Mouse (Mus musculus) heart, embryonic 15.5 days (tissue): ENCODE measurements around the gene Fzd4. TPM values are rescaled to one million over a fixed set of nuclear protein-coding genes. Genes with fewer than 3 reads are reported as not detected.
A peak's percentile ranks its signal among the peaks of the same experiment; 100 is the strongest.

Experiments
- ATAC-seq: fragments of 200-750 bp; cut with Nextera tagmentation; replicated peaks from 2 replicates; pipeline ENCODE4 v1.8.0; 2017; ENCODE audit warnings: low read depth, moderate TSS enrichment; ENCODE audit not compliant: insufficient number of reproducible peaks, insufficient read depth, low FRiP score
- H3K27ac ChIP-seq: fragments of 300-500 bp; sonication (generic); 2 replicates; pipeline ENCODE4 v1.5.1; 2015; ENCODE audit warnings: mild to moderate bottlenecking, inconsistent platforms
- H3K27me3 ChIP-seq: fragments of 300-500 bp; sonication (generic); 2 replicates; pipeline ENCODE4 v1.6.1; 2015; ENCODE audit warnings: inconsistent platforms
- H3K36me3 ChIP-seq: fragments of 300-500 bp; sonication (generic); 2 replicates; pipeline ENCODE4 v1.6.1; 2015; ENCODE audit warnings: mild to moderate bottlenecking, inconsistent platforms
- H3K4me1 ChIP-seq: fragments of 300-500 bp; sonication (generic); replicated peaks from 2 replicates; pipeline ENCODE4 v1.6.1; 2015; ENCODE audit warnings: inconsistent platforms
- H3K4me2 ChIP-seq: fragments of 300-500 bp; sonication (generic); 2 replicates; pipeline ENCODE4 v1.6.1; 2015; ENCODE audit warnings: inconsistent platforms, mild to moderate bottlenecking, moderate library complexity
- H3K4me3 ChIP-seq: fragments of 300-500 bp; sonication (generic); 2 replicates; pipeline ENCODE4 v1.5.1; 2015; ENCODE audit warnings: mild to moderate bottlenecking, inconsistent platforms
- H3K9ac ChIP-seq: fragments of 300-500 bp; sonication (generic); 2 replicates; pipeline ENCODE4 v1.6.1; 2015; ENCODE audit warnings: mild to moderate bottlenecking, inconsistent platforms
- H3K9me3 ChIP-seq: fragments of 300-500 bp; sonication (generic); replicated peaks from 2 replicates; pipeline ENCODE4 v1.6.1; 2016; ENCODE audit warnings: inconsistent platforms
- WGBS: fragments of 180-500 bp; shearing (Covaris S2); methylation state at CpG from one replicate; pipeline ENCODE4 v1.1.7; 2015; ENCODE audit warnings: mixed read lengths; 5-methylcytosine and 5-hydroxymethylcytosine counted together
- polyA plus RNA-seq: library from polyadenylated mRNA; unstranded; fragments of >200 nt; fragmentation: Nextera tagmentation; extraction: Ambion mirVana; gene quantifications from 2 replicates; pipeline ENCODE4 v1.2.1, GENCODE M21; 2015

The Fzd4 gene
- polyA plus RNA-seq, 1 experiment from 2014 or later: 9.3 TPM

- Histone ChIP-seq H3K9ac (no peak overlapping the region), H3K4me2 (no peak overlapping the region), H3K27me3 (no peaks in the 10 kb centered on the region), H3K27ac (no peak overlapping the region), H3K36me3 (no peaks in the 10 kb centered on the region), H3K4me3 (no peak overlapping the region), H3K9me3 (no peaks in the 10 kb centered on the region), H3K4me1 (peaks cover 14% of the 10 kb centered on the region)
- no peak for ATAC-seq
- WGBS: 65% methylated on average over 11 of the region's 11 CpGs
These were observed 2.9 kb upstream of the Fzd4 start for GRCm38 (mm10) chr7:89401136-89401858.

GRCm38 (mm10) chr7:89401936-89402335, 2.2 kb upstream of the Fzd4 start:
- no peak for ATAC-seq
- H3K9ac ChIP-seq: no peak overlapping the region
- peaks cover 14% of the 10 kb centered on the region for H3K4me1 ChIP-seq
- H3K9me3 ChIP-seq: no peaks in the 10 kb centered on the region
- no peaks in the 10 kb centered on the region for H3K36me3 ChIP-seq
- no peaks in the 10 kb centered on the region for H3K27me3 ChIP-seq
- 81% methylated on average over 3 of the region's 3 CpGs for WGBS
- no peak overlapping the region for H3K4me3 ChIP-seq
- H3K27ac ChIP-seq: no peak overlapping the region
- no peak overlapping the region for H3K4me2 ChIP-seq

DNA sequence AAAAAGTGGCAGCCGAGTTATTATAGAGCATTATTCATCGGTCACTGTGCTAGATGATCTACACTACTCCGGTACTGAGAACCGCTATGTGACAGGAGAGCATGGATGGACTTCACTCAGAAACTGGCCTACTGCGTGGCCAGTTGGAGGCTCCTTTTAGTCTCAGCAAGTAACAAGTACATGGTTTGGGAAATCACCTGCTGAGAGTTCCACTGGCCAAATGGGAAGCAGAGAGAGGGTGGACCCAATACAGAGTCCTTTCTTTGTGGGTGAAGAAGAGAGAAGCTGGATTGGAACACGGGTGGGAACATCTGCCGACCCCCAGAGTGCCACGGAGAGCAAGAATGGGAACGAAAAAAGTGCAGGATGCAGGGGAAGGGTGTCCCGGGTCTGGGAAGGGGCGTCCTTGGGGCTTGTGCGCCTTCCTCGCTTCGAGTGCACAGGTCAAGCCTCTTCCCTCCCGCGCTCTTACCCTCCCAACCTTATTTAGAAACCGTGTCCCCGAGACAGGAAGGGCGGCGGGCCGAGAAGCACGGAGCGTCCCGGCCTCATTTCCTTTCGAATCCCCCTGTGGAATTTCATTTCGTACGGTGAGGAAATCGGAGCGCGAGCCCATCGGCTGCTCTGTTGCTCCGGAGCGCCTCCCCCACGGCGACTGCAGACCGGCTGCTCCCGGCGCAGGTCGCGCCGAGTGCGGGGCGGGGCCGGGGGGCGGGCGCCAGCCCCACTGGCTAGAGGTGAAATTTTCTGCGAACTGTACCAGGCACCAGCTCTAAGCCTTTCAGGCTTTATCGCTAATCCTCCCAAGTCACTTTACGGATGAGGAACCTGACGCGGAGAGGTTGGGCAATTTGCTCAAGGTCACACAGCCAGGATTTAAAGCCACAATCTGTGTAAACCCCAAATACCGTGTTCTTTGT, 842 bp upstream of the Fzd4 start:
- Histone ChIP-seq H3K9me3 (no peaks in the 10 kb centered on the region), H3K4me2 (peak overlapping the region; percentile 89), H3K9ac (peak overlapping the region; percentile 61), H3K4me3 (peak overlapping the region; percentile 90), H3K27me3 (no peaks in the 10 kb centered on the region), H3K4me1 (peaks cover 14% of the 10 kb centered on the region), H3K27ac (peak overlapping the region; percentile 91), H3K36me3 (peaks cover 8% of the 10 kb centered on the region; the same call in 1 of the 2 replicates)
- 4% methylated on average over 52 of the region's 52 CpGs for WGBS
- ATAC-seq: peak; percentile 81

- H3K4me3 ChIP-seq: peak overlapping the region; percentile 90
- H3K9ac ChIP-seq: peak overlapping the region; percentile 92
- peaks cover 19% of the 10 kb centered on the region for H3K4me1 ChIP-seq
- under 1% methylated on average over 35 of the region's 35 CpGs for WGBS
- no peak; the same call in 1 of the 2 replicates for ATAC-seq
- no peaks in the 10 kb centered on the region for H3K27me3 ChIP-seq
- peaks cover 8% of the 10 kb centered on the region; the same call in 1 of the 2 replicates for H3K36me3 ChIP-seq
- peak overlapping the region; percentile 89 for H3K4me2 ChIP-seq
- H3K27ac ChIP-seq: peak overlapping the region; percentile 91
- H3K9me3 ChIP-seq: no peaks in the 10 kb centered on the region
These were observed 732 bp downstream of the Fzd4 start for GRCm38 (mm10) chr7:89404734-89405440.

DNA sequence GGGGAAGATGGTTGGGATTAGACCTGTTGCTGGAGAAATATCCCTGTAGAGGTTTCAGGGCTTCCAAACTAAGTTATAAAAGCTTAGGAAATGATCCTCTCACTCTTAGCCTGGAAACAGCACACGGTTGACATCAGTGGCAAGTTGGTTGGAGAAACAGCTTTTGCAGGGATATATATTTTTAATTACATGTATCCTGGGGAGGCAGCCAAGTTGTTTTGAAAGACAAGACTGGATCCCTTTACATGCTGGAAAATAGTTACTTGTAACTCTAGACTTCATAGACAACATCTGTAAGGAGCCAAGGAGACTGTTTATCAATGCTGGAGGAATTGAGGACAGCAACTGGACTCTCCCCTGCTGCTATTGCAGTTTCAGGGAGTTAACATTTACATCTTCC, 1.9 kb downstream of the Fzd4 start:
- no peaks in the 10 kb centered on the region for H3K9me3 ChIP-seq
- peak overlapping the region; percentile 43; the same call in 1 of the 2 replicates for H3K9ac ChIP-seq
- peaks cover 8% of the 10 kb centered on the region; the same call in 1 of the 2 replicates for H3K36me3 ChIP-seq
- no peak for ATAC-seq
- WGBS: 25% methylated on average over 1 of the region's 1 CpGs
- H3K4me3 ChIP-seq: peak overlapping the region; percentile 43
- peak overlapping the region; percentile 53 for H3K27ac ChIP-seq
- H3K4me2 ChIP-seq: peak overlapping the region; percentile 55
- H3K27me3 ChIP-seq: no peaks in the 10 kb centered on the region
- peaks cover 28% of the 10 kb centered on the region for H3K4me1 ChIP-seq

GRCm38 (mm10) chr7:89407006-89407940, 3.1 kb downstream of the Fzd4 start:
- H3K4me1 ChIP-seq: peaks cover 41% of the 10 kb centered on the region
- 77% methylated on average over 24 of the region's 24 CpGs for WGBS
- H3K4me3 ChIP-seq: peak overlapping the region; percentile 8; the same call in 1 of the 2 replicates
- no peak for ATAC-seq
- H3K27ac ChIP-seq: peak overlapping the region; percentile 53
- H3K9ac ChIP-seq: no peak overlapping the region
- peaks cover 15% of the 10 kb centered on the region for H3K36me3 ChIP-seq
- no peaks in the 10 kb centered on the region for H3K27me3 ChIP-seq
- H3K9me3 ChIP-seq: no peaks in the 10 kb centered on the region
- H3K4me2 ChIP-seq: peak overlapping the region; percentile 55

DNA sequence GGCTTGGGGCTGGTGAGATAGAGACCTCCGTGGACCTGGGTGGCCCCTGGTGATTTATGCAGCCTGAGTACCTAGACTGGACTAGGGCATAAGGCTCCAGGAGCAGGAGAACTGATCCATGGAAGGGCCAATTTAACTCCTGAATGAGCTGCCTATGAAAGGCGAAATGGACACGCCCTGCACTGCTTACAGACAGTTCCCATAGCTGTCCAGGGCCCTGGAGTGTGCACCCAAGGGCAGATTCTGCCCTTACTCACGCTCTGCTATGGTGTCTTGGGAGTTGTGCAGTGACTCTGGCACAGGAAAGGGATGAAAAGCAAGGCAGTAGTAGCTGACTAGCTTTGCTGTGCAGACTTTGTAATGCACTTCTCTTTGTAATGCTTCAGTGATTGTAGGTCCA, 6.1 kb downstream of the Fzd4 start:
- Histone ChIP-seq H3K9ac (no peak overlapping the region), H3K4me3 (no peak overlapping the region), H3K9me3 (no peaks in the 10 kb centered on the region), H3K36me3 (peaks cover 21% of the 10 kb centered on the region), H3K4me1 (peaks cover 34% of the 10 kb centered on the region), H3K27me3 (no peaks in the 10 kb centered on the region), H3K4me2 (peak overlapping the region; percentile 27; the same call in 1 of the 2 replicates), H3K27ac (no peak overlapping the region)
- ATAC-seq: no peak
- 70% methylated on average over 4 of the region's 4 CpGs for WGBS

DNA sequence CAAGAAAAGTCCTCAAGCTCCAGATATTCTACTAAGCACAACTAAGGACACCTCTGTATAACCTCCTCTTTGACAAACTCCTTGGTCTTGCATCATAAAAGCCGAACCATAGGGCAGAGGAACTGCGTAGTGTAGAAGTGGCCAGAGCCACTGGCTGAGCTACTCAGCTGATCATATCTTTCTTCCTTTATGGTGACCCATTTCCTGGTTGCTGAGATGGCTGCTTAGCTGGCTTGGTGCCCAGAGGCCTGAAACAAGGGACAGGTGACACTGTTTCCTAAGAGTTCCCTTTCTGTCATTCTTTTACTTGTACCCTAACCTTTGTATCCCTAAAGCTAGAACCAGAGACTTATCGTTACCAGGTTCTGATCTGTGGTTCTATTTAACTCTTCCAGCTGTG, 7.2 kb downstream of the Fzd4 start:
- no peak overlapping the region for H3K9ac ChIP-seq
- H3K4me3 ChIP-seq: no peak overlapping the region
- peaks cover 31% of the 10 kb centered on the region for H3K4me1 ChIP-seq
- H3K27me3 ChIP-seq: no peaks in the 10 kb centered on the region
- no peak overlapping the region for H3K27ac ChIP-seq
- peaks cover 21% of the 10 kb centered on the region for H3K36me3 ChIP-seq
- no peak overlapping the region for H3K4me2 ChIP-seq
- ATAC-seq: no peak; the same call in 1 of the 2 replicates
- no peaks in the 10 kb centered on the region for H3K9me3 ChIP-seq
- WGBS: 72% methylated on average over 3 of the region's 3 CpGs

GRCm38 (mm10) chr7:89412094-89412493, 7.9 kb downstream of the Fzd4 start:
- peaks cover 31% of the 10 kb centered on the region for H3K4me1 ChIP-seq
- no peak overlapping the region for H3K4me2 ChIP-seq
- no peaks in the 10 kb centered on the region for H3K27me3 ChIP-seq
- no peaks in the 10 kb centered on the region for H3K9me3 ChIP-seq
- ATAC-seq: no peak
- 71% methylated on average over 7 of the region's 7 CpGs for WGBS
- H3K9ac ChIP-seq: no peak overlapping the region
- H3K36me3 ChIP-seq: peaks cover 20% of the 10 kb centered on the region
- H3K4me3 ChIP-seq: no peak overlapping the region
- H3K27ac ChIP-seq: no peak overlapping the region

DNA sequence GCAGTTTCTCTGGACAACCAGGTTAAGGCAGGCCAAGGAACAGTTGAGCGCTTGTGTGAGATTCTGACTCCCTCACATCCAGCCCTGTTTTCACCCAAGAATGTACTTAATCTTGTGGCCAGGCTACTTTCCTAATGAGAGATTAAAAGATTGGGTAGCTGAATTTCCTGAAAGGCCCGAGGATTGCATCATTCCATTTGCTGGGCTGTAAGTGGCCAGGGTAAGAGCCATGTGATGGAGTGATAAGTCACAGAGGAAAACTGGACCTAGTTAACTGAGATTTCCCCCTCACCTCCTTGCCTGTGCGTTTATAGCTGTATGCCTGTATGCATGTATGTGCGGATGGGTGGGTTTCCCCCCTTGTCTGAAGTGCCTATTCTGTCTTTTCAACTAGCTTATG, 11.9 kb downstream of the Fzd4 start:
- WGBS: 66% methylated on average over 4 of the region's 4 CpGs
- H3K4me3 ChIP-seq: no peak overlapping the region
- no peak for ATAC-seq

More for the DNA sequence above, 11.9 kb downstream of the Fzd4 start:
- peaks cover 24% of the 10 kb centered on the region for H3K4me1 ChIP-seq
- no peak overlapping the region for H3K27ac ChIP-seq
- no peaks in the 10 kb centered on the region for H3K27me3 ChIP-seq
- no peak overlapping the region for H3K9ac ChIP-seq
- no peak overlapping the region for H3K4me2 ChIP-seq
- H3K36me3 ChIP-seq: peaks cover 13% of the 10 kb centered on the region; the same call in 1 of the 2 replicates
- H3K9me3 ChIP-seq: no peaks in the 10 kb centered on the region
